Mouse (Mus musculus): Measurements from ENCODE around the gene Olfr1097. TPM values are rescaled to one million over a fixed set of nuclear protein-coding genes. Genes with fewer than 3 reads are reported as not detected.
A peak's percentile ranks its signal among the peaks of the same experiment; 100 is the strongest.

Olfr1097 gene
- not detected in 2 replicates for polyA plus RNA-seq (2015; fragmentation: Nextera tagmentation; extraction: Ambion mirVana)

DNA sequence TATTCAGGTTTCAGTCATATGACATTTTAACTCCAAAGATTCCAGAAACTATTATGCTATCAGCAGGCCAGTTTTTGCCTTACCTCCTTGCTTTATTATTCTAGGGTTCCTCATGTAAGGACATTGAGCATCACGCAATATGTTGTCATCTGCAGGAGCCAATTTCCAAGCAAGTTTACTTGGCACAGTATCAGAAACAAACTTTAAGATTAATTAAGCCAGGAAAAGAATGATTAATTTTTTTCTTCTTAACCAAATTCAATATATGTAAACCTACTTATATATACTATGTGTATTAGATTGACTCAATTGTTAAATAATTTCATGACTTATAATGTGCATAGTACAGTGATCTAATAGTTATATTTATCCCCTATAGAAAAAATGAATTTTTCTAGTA, at the start of gene Olfr1097:
Gene Olfr1097 (minus strand): TSS at position 101 of the 400 bp plus-strand sequence.
- TF ChIP-seq CTCF (IDR thresholded peaks at IDR 0.05; ENCODE audit: low read depth) = no peak

GRCm38 (mm10) chr2:86926557-86926956, 34.5 kb upstream of the Olfr1097 start:
- no peak overlapping the region for H3K4me2 ChIP-seq (ENCODE audit: low read length)
- no peaks in the 10 kb centered on the region for H3K4me1 ChIP-seq (replicated peaks; ENCODE audit: insufficient read depth, low read length)
- no peaks in the 10 kb centered on the region for H3K9me3 ChIP-seq (replicated peaks; ENCODE audit: low read length)
- no peak for TF ChIP-seq CTCF (IDR thresholded peaks at IDR 0.05; ENCODE audit: low read depth)
- no peak overlapping the region for H3K4me3 ChIP-seq (replicated peaks; ENCODE audit: low read depth, low read length)
- no peak overlapping the region for H3K9ac ChIP-seq (ENCODE audit: low read depth, low read length)
- ATAC-seq (replicated peaks; ENCODE audit: low FRiP score, low read depth) = no peak
- H3K36me3 ChIP-seq (ENCODE audit: insufficient read depth, low read length) = no peaks in the 10 kb centered on the region
- no peak overlapping the region for H3K27ac ChIP-seq
- DNase-seq (ENCODE audit: low spot score) = no peak
- no peaks in the 10 kb centered on the region for H3K27me3 ChIP-seq (ENCODE audit: insufficient read depth, low read length)

More for the DNA sequence above, at the start of gene Olfr1097:
- H3K9me3 ChIP-seq (replicated peaks; ENCODE audit: low read length) = no peaks in the 10 kb centered on the region
- no peak within 1 kb of the TSS for H3K27ac ChIP-seq
- 87% methylated on average over 1 of the region's 1 CpGs for WGBS
- H3K36me3 ChIP-seq (ENCODE audit: insufficient read depth, low read length) = no peaks in the 10 kb centered on the region
- H3K27me3 ChIP-seq (ENCODE audit: insufficient read depth, low read length) = no peaks in the 10 kb centered on the region
- H3K4me2 ChIP-seq (ENCODE audit: low read length) = no peak within 1 kb of the TSS
- no peaks in the 10 kb centered on the region for H3K4me1 ChIP-seq (replicated peaks; ENCODE audit: insufficient read depth, low read length)
- ATAC-seq (replicated peaks; ENCODE audit: low FRiP score, low read depth) (no peak), DNase-seq (ENCODE audit: low spot score) (no peak)
- no peak within 1 kb of the TSS for H3K4me3 ChIP-seq (replicated peaks; ENCODE audit: low read depth, low read length)
- no peak within 1 kb of the TSS for H3K9ac ChIP-seq (ENCODE audit: low read depth, low read length)

- Histone ChIP-seq H3K9ac (ENCODE audit: low read depth, low read length) (no peak within 1 kb of the TSS), H3K4me2 (ENCODE audit: low read length) (no peak within 1 kb of the TSS), H3K36me3 (ENCODE audit: insufficient read depth, low read length) (no peaks in the 10 kb centered on the region), H3K4me3 (replicated peaks; ENCODE audit: low read depth, low read length) (no peak within 1 kb of the TSS), H3K27ac (no peak within 1 kb of the TSS), H3K4me1 (replicated peaks; ENCODE audit: insufficient read depth, low read length) (no peaks in the 10 kb centered on the region), H3K27me3 (ENCODE audit: insufficient read depth, low read length) (no peaks in the 10 kb centered on the region), H3K9me3 (replicated peaks; ENCODE audit: low read length) (no peaks in the 10 kb centered on the region)
- DNase-seq (ENCODE audit: low spot score) (no peak), ATAC-seq (replicated peaks; ENCODE audit: low FRiP score, low read depth) (no peak)
- no peak for TF ChIP-seq CTCF (IDR thresholded peaks at IDR 0.05; ENCODE audit: low read depth)
- 98% methylated on average over 1 of the region's 1 CpGs for WGBS
Observed at GRCm38 (mm10) chr2:86924445-86924844, 32.4 kb upstream of the Olfr1097 start, which contains the start of gene Olfr1098. Gene Olfr1098, minus strand, starts transcription at chr2:86924545.

- ATAC-seq (replicated peaks; ENCODE audit: low FRiP score, low read depth) (no peak), DNase-seq (ENCODE audit: low spot score) (no peak)
- no peaks in the 10 kb centered on the region for H3K36me3 ChIP-seq (ENCODE audit: insufficient read depth, low read length)
- no peaks in the 10 kb centered on the region for H3K9me3 ChIP-seq (replicated peaks; ENCODE audit: low read length)
- no peak overlapping the region for H3K4me2 ChIP-seq (ENCODE audit: low read length)
- H3K27me3 ChIP-seq (ENCODE audit: insufficient read depth, low read length) = no peaks in the 10 kb centered on the region
- H3K9ac ChIP-seq (ENCODE audit: low read depth, low read length) = no peak overlapping the region
- TF ChIP-seq CTCF (IDR thresholded peaks at IDR 0.05; ENCODE audit: low read depth) = no peak
- H3K4me3 ChIP-seq (replicated peaks; ENCODE audit: low read depth, low read length) = no peak overlapping the region
- 85% methylated on average over 2 of the region's 2 CpGs for WGBS
- H3K27ac ChIP-seq = no peak overlapping the region
- no peaks in the 10 kb centered on the region for H3K4me1 ChIP-seq (replicated peaks; ENCODE audit: insufficient read depth, low read length)
Observed at GRCm38 (mm10) chr2:86905647-86906046, 13.6 kb upstream of the Olfr1097 start.

GRCm38 (mm10) chr2:86874702-86875101, 17.3 kb downstream of the Olfr1097 start, which contains the start of gene Gm13723:
Gene Gm13723, minus strand, starts transcription at chr2:86874802.
- Histone ChIP-seq H3K9ac (ENCODE audit: low read depth, low read length) (no peak within 1 kb of the TSS), H3K4me2 (ENCODE audit: low read length) (no peak within 1 kb of the TSS), H3K27me3 (ENCODE audit: insufficient read depth, low read length) (no peaks in the 10 kb centered on the region), H3K9me3 (replicated peaks; ENCODE audit: low read length) (no peaks in the 10 kb centered on the region), H3K4me3 (replicated peaks; ENCODE audit: low read depth, low read length) (no peak within 1 kb of the TSS), H3K4me1 (replicated peaks; ENCODE audit: insufficient read depth, low read length) (no peaks in the 10 kb centered on the region), H3K27ac (no peak within 1 kb of the TSS), H3K36me3 (ENCODE audit: insufficient read depth, low read length) (no peaks in the 10 kb centered on the region)
- 26% methylated on average over 1 of the region's 1 CpGs for WGBS
- DNase-seq (ENCODE audit: low spot score) (peak; percentile 1), ATAC-seq (replicated peaks; ENCODE audit: low FRiP score, low read depth) (no peak)
- no peak for TF ChIP-seq CTCF (IDR thresholded peaks at IDR 0.05; ENCODE audit: low read depth)

- Histone ChIP-seq H3K4me3 (replicated peaks; ENCODE audit: low read depth, low read length) (no peak within 1 kb of the TSS), H3K4me2 (ENCODE audit: low read length) (no peak within 1 kb of the TSS), H3K4me1 (replicated peaks; ENCODE audit: insufficient read depth, low read length) (no peaks in the 10 kb centered on the region), H3K36me3 (ENCODE audit: insufficient read depth, low read length) (no peaks in the 10 kb centered on the region), H3K27me3 (ENCODE audit: insufficient read depth, low read length) (no peaks in the 10 kb centered on the region), H3K9me3 (replicated peaks; ENCODE audit: low read length) (no peaks in the 10 kb centered on the region), H3K27ac (no peak within 1 kb of the TSS), H3K9ac (ENCODE audit: low read depth, low read length) (no peak within 1 kb of the TSS)
- TF ChIP-seq CTCF (IDR thresholded peaks at IDR 0.05; ENCODE audit: low read depth) = no peak
- DNase-seq (ENCODE audit: low spot score) = no peak
- WGBS = 87% methylated on average over 3 of the region's 3 CpGs
- ATAC-seq (replicated peaks; ENCODE audit: low FRiP score, low read depth) = no peak
Observed at GRCm38 (mm10) chr2:86851596-86851995, 40.4 kb downstream of the Olfr1097 start, which contains the start of gene Olfr1095. Gene Olfr1095, minus strand, starts transcription at chr2:86851696.

Other genes with a start within 250 kb of the Olfr1097 start
- not detected in 2 replicates for gene Olfr1085, start 230.2 kb downstream of the Olfr1097 start, polyA plus RNA-seq (2015; fragmentation: Nextera tagmentation; extraction: Ambion mirVana)
- gene Olfr1086, start 212.1 kb downstream of the Olfr1097 start, polyA plus RNA-seq (2015; fragmentation: Nextera tagmentation; extraction: Ambion mirVana) = not detected in 2 replicates
- not detected in 2 replicates for gene Olfr1087, start 193.8 kb downstream of the Olfr1097 start, polyA plus RNA-seq (2015; fragmentation: Nextera tagmentation; extraction: Ambion mirVana)
- not detected in 2 replicates for gene Olfr1089, start 158.5 kb downstream of the Olfr1097 start, polyA plus RNA-seq (2015; fragmentation: Nextera tagmentation; extraction: Ambion mirVana)
- gene Olfr1090, start 133.2 kb downstream of the Olfr1097 start, polyA plus RNA-seq (2015; fragmentation: Nextera tagmentation; extraction: Ambion mirVana) = not detected in 2 replicates
- not detected in 2 replicates for gene Olfr1093, start 109.7 kb downstream of the Olfr1097 start, polyA plus RNA-seq (2015; fragmentation: Nextera tagmentation; extraction: Ambion mirVana)
- not detected in 2 replicates for gene Olfr141, start 82.2 kb downstream of the Olfr1097 start, polyA plus RNA-seq (2015; fragmentation: Nextera tagmentation; extraction: Ambion mirVana)
- not detected in 2 replicates for gene Olfr1094, start 67.6 kb downstream of the Olfr1097 start, polyA plus RNA-seq (2015; fragmentation: Nextera tagmentation; extraction: Ambion mirVana)
- gene Olfr1095, start 40.5 kb downstream of the Olfr1097 start, polyA plus RNA-seq (2015; fragmentation: Nextera tagmentation; extraction: Ambion mirVana) = not detected in 2 replicates
- not detected in 2 replicates for gene Gm13723, start 17.4 kb downstream of the Olfr1097 start, polyA plus RNA-seq (2015; fragmentation: Nextera tagmentation; extraction: Ambion mirVana)
- gene Olfr1098, start 32.3 kb upstream of the Olfr1097 start, polyA plus RNA-seq (2015; fragmentation: Nextera tagmentation; extraction: Ambion mirVana) = not detected in 2 replicates
- not detected in 2 replicates for gene Olfr1099, start 68.5 kb upstream of the Olfr1097 start, polyA plus RNA-seq (2015; fragmentation: Nextera tagmentation; extraction: Ambion mirVana)
- not detected in 2 replicates for gene Olfr1100, start 87.7 kb upstream of the Olfr1097 start, polyA plus RNA-seq (2015; fragmentation: Nextera tagmentation; extraction: Ambion mirVana)
- not detected in 2 replicates for gene Olfr1101, start 99.0 kb upstream of the Olfr1097 start, polyA plus RNA-seq (2015; fragmentation: Nextera tagmentation; extraction: Ambion mirVana)
- gene Olfr1102, start 106.2 kb upstream of the Olfr1097 start, polyA plus RNA-seq (2015; fragmentation: Nextera tagmentation; extraction: Ambion mirVana) = not detected in 2 replicates
- gene Olfr1104, start 134.9 kb upstream of the Olfr1097 start, polyA plus RNA-seq (2015; fragmentation: Nextera tagmentation; extraction: Ambion mirVana) = not detected in 2 replicates
- gene Olfr1105, start 144.3 kb upstream of the Olfr1097 start, polyA plus RNA-seq (2015; fragmentation: Nextera tagmentation; extraction: Ambion mirVana) = not detected in 2 replicates
- not detected in 2 replicates for gene Olfr1106, start 160.1 kb upstream of the Olfr1097 start, polyA plus RNA-seq (2015; fragmentation: Nextera tagmentation; extraction: Ambion mirVana)
- not detected in 2 replicates for gene Olfr1107, start 183.6 kb upstream of the Olfr1097 start, polyA plus RNA-seq (2015; fragmentation: Nextera tagmentation; extraction: Ambion mirVana)
- gene Olfr1109, start 203.8 kb upstream of the Olfr1097 start, polyA plus RNA-seq (2015; fragmentation: Nextera tagmentation; extraction: Ambion mirVana) = not detected in 2 replicates
- not detected in 2 replicates for gene Olfr259, start 222.4 kb upstream of the Olfr1097 start, polyA plus RNA-seq (2015; fragmentation: Nextera tagmentation; extraction: Ambion mirVana)
- gene Olfr1110, start 248.1 kb upstream of the Olfr1097 start, polyA plus RNA-seq (2015; fragmentation: Nextera tagmentation; extraction: Ambion mirVana) = not detected in 2 replicates